Mouse (Mus musculus) effector memory CD4-positive, alpha-beta T cell, adult 7 months (primary cell): ENCODE data around the gene Nlrp9c. TPM values are rescaled to one million over a fixed set of nuclear protein-coding genes. Genes with fewer than 3 reads are reported as not detected.

Source experiments
- polyA plus RNA-seq: library from polyadenylated mRNA; unstranded; fragments of 100-300 nt; shearing (Covaris generic); gene quantifications from one replicate; pipeline ENCODE4 v1.2.1, GENCODE M21; 2017

Nlrp9c gene
- polyA plus RNA-seq, result 0.13 TPM

GRCm38 (mm10) chr7:26403600-26403999, at the start of gene Nlrp9c:
Gene Nlrp9c (minus strand): TSS chr7:26403700.

GRCm38 (mm10) chr7:26434813-26435212, 31.3 kb upstream of the Nlrp9c start, which contains the start of gene Nlrp4a:
Gene Nlrp4a (plus strand): TSS chr7:26435113.

GRCm38 (mm10) chr7:26306926-26307325, 96.6 kb downstream of the Nlrp9c start, which contains the start of gene Cyp2a4:
Gene Cyp2a4 (plus strand): TSS chr7:26307169.

Other genes starting within 250 kb of the Nlrp9c start
- not detected for gene Cyp2b9, start 230.3 kb downstream of the Nlrp9c start, polyA plus RNA-seq
- gene Vmn1r184, start 143.4 kb downstream of the Nlrp9c start, polyA plus RNA-seq, result 0.51 TPM
- gene Cyp2a4, start 96.5 kb downstream of the Nlrp9c start, polyA plus RNA-seq, result not detected
- gene Nlrp4a, start 31.4 kb upstream of the Nlrp9c start, polyA plus RNA-seq, result not detected
- not detected for gene Nlrp9a, start 131.3 kb upstream of the Nlrp9c start, polyA plus RNA-seq
- gene Vmn1r185, start 214.8 kb upstream of the Nlrp9c start, polyA plus RNA-seq, result 0.17 TPM